Mouse (Mus musculus) adrenal gland, adult 18-20 months (tissue): ENCODE data around the gene Polr2l. TPM values are rescaled to one million over a fixed set of nuclear protein-coding genes. Genes with fewer than 3 reads are reported as not detected.
A peak's percentile ranks its signal among the peaks of the same experiment; 100 is the strongest.
"Not testable (repeated sequence)": the region's sequence is repeated elsewhere in the genome, so short reads cannot be mapped to it uniquely, and the experiment has no call there.

Source experiments
- DNase-seq, 2 experiments: peaks; one replicate each; pipeline ENCODE4 v3.0.0; 2021 to 2022; ENCODE audit warnings: low spot score in 2 of 2
- total RNA-seq, 2 experiments: library from RNA; stranded (reverse); gene quantifications; 1 replicate in 1 of 2; 2 replicates in 1 of 2; pipeline ENCODE4 v1.2.3; 2021

Polr2l gene
- total RNA-seq, 2 experiments from 2014 or later = 104 to 114 TPM

DNA sequence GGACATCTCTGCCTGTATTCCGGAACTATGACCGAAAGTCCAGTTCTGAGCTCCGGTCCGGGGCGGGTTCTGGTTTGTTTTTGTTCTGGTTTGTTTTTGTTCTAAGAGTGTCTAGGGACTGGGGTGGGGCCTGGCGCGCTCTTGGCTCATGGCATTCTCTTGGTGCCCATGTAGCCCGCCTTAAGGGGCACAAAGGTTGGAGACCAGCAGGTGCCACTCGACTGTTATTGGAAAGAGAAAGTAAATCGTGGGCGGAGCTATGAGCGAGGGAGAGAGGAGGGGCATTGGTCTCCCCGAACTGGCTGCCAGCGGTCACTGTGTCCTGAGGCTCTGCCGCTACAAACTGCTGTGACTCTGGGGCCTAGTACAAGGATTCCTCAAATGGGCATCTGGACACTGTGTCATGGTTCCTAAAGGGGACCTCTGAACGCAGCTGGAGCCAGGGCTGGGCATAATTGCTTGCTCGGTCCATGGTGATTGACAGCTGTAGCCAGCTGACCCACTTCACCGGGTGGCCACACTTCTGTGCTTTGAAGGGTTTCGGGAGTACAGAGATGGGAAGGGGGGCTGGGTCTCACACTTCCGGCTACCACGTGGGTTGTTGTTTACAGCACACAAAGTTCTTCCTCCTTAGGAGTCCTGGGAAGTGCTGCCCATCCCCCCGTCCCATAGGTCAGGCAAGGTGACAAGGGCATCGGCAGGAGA is 19.2 kb downstream of the Polr2l start:
- DNase-seq = peak in 1 of 2 experiments; percentile 72

- DNase-seq = peak; percentile 94 to 96
Observed at GRCm38 (mm10) chr7:141454967-141455551, 19.9 kb downstream of the Polr2l start, which contains the start of gene Pnpla2. TSS of gene Pnpla2 (plus strand) at chr7:141455198.

- DNase-seq = no peak
Observed at GRCm38 (mm10) chr7:141453636-141454035, 21.3 kb downstream of the Polr2l start.

DNA sequence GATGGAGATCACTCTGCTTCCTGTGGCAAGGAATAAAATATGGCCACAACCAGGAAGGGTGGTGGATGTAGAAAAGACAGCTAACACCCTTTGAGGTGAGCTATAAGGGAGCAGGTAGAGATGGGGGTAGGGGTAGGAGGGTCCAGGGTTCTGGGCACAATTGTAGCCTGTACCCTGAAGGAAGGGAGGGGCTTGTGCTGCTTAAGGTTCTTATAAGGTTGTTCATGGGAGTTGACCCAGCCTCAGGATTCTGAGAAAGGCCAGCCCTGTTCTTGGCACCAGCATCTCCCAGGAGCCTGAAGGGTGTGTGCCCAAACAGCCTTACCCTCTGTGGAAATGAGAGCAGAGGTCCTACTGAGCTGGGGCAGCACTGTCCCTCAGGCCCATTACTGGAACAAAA is 23.0 kb downstream of the Polr2l start:
- DNase-seq = no peak

DNA sequence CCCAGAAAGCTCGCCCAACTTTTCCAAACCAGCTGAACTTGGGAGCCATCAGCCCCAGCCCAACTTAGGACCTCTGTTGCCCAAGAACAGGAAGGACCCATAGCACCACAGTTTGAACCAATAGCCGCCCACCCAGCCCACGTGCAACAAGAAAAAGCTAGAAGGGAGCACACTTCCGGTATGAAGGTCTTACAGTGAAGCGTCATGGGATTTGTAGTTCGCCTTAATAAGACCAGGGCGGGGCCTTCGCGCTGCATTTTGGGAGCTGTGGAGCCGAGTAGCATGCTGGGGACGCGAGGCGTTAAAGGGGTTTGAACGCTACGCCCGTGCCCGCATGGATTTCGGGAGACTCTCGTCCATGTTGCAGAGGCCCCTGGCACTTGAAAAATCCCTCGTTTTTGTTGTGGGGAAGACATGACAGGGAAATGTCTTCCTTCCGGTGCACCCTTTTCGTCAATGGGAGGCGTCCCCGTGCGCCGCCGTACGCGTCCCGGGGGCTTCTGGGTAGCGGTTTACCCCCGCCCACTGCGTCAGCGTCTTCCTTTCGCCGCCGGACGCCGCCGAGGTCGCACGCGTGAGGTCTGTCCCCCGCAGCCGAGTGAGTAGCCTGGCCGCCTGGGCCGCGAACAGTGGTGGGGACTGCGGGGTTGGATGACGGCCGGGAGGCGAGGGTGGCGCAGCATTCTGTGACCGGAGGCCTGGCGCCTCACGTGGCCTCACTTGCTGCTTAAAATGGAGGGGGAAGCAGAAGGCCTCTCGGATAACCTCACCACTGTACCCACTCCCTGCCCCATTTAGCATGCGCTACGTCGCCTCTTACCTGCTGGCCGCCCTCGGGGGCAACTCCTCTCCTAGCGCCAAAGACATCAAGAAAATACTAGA is 27.6 kb downstream of the Polr2l start, which contains the start of gene Rplp2:
TSS of gene Rplp2 (plus strand) at position 261 of the 882 bp plus-strand sequence.
- peak; percentile 94 to 95 for DNase-seq

- DNase-seq = not testable (repeated sequence)
Observed at GRCm38 (mm10) chr7:141446374-141446773, 28.6 kb downstream of the Polr2l start.

GRCm38 (mm10) chr7:141443828-141444237 is 31.1 kb downstream of the Polr2l start, which contains the start of gene Pidd1:
TSS of gene Pidd1 (minus strand) at chr7:141444025.
- DNase-seq = peak; percentile 45 to 62

- DNase-seq = no peak
Observed at GRCm38 (mm10) chr7:141443081-141443821, 31.7 kb downstream of the Polr2l start.

DNA sequence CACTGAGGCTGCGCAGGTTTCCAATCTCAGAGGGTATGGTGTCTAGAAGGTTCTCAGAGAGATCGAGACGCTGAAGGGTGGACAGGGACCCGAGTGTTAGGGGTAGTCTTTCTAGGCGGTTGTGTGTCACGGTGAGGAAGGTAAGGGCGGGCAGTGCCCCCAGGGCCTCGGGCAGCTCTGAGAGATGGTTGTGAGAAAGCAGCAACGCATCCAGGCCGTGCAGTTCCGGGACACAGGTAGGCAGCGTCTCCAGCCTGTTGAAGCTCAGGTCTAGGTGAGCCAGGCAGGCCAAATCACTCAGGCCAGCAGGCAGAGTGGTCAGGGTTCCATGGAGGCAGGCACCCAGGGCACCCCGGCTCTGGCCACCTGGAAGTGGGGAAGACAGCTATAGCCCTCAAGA is 32.7 kb downstream of the Polr2l start:
- DNase-seq = no peak

- DNase-seq = no peak
Observed at GRCm38 (mm10) chr7:141441460-141441859, 33.5 kb downstream of the Polr2l start.

GRCm38 (mm10) chr7:141440613-141441012 is 34.3 kb downstream of the Polr2l start:
- no peak for DNase-seq

- no peak for DNase-seq
Observed at GRCm38 (mm10) chr7:141439811-141440210, 35.1 kb downstream of the Polr2l start.

GRCm38 (mm10) chr7:141439140-141439679 is 35.7 kb downstream of the Polr2l start:
- DNase-seq = no peak

GRCm38 (mm10) chr7:141438201-141438968 is 36.5 kb downstream of the Polr2l start:
- DNase-seq = no peak

DNA sequence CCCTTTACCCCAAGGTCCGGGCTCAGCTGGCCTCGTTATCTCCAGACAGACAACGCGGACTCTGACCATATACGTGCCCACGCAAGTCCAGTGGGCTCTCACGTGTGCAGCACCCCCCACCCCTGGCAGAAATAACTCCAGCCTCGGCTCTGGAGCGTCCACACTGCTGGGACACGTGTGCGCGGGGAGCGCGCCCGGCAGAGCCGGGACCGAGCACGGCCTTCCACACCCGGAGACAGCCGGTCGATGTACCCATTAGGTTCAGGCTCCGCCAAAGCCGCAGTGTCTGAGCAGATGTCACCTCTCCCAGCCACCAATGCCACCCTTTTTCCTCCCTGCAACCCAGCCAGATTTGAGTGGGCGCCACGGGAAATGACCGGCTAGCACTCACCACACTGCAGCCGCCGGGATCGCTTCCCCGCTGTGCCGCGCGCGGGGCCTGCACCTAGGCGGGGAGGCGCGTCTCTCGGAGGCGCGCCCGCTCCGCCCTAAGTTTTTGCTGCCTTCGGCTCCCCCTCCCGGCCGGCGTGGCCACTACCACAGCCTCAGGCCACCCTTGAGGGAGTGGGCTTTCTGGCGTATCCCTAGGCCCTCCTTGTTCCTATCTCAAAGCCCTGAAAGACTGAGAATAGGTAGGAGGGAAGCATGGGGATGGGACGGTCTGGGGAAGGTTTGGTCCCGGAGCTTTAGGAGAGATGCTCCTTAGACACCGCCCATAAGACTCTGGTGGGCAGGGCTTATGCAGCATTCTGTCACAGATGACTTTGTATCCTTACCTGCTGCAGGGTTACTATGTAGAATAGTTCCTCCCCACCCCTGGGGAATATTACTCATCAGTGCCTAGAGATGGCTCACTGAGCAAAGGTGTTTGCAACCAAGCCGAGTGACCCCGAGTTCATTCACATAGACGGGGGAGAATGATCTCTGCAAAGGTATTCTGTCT is 37.5 kb downstream of the Polr2l start, which contains the start of gene Slc25a22:
TSS of gene Slc25a22 (minus strand) at position 715 of the 943 bp plus-strand sequence.
- DNase-seq = peak; percentile 82 to 85

- DNase-seq = no peak
Observed at GRCm38 (mm10) chr7:141436523-141436892, 38.4 kb downstream of the Polr2l start.

DNA sequence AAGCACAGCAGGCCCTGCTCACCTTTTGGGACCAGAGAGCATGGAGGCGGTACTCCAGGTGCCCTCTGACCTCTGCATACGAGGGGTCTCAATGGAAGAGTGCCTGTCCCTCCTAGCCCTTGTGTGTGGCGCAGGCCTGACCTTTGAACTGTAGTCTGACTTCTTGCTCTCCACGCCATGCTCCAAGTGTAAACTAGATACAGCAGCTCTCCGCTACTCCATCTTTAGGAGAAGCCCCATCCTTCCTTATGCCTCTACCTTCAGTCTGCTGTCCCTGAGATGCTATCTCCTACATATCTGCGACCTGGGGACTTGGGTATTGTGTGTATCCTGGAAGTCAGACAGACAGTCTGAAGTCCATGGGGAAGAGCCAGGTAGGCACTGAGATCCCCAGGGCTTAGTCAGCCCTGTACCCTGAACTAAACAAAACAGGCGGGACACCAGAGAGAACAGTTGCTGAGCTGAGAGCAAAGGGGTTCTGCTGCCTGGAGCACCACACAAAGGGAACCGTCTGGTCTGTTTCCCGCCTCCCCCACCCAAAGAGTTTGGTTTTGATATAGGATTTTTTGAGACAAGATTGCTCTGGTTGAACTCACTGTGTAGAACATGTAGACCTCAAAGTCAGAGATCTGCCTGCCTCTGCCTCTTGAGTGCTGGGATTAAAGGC is 38.9 kb downstream of the Polr2l start:
- no peak for DNase-seq
